Mouse (Mus musculus) thymus, adult 2 months (tissue): ENCODE measurements around the gene D17Wsu92e.

ENCODE experiments used
- CTCF ChIP-seq: fragments of 200-500 bp; IDR thresholded peaks from 2 replicates; pipeline ENCODE4 v1.5.1; 2012; ENCODE audit warnings: mild to moderate bottlenecking, control low read depth, low read length, moderate library complexity, borderline replicate concordance; ENCODE audit not compliant: control insufficient read depth, poor library complexity, insufficient read depth; ENCODE audit errors: extremely low read depth
- POLR2A ChIP-seq: fragments of 200-500 bp; IDR thresholded peaks from 2 replicates; pipeline ENCODE4 v1.6.1; 2012; ENCODE audit warnings: mild to moderate bottlenecking, low read length, control low read depth, moderate library complexity; ENCODE audit not compliant: control insufficient read depth, poor library complexity, insufficient read depth; ENCODE audit errors: extremely low read depth

GRCm38 (mm10) chr17:27701856-27702255 is 118.6 kb downstream of the D17Wsu92e start:
- TF ChIP-seq CTCF (no peak), POLR2A (no peak)
